Mouse (Mus musculus) testis, adult 2 months (tissue): ENCODE data around the gene B830017H08Rik. TPM values are rescaled to one million over a fixed set of nuclear protein-coding genes. Genes with fewer than 3 reads are reported as not detected.

Experiments
- H3K27ac ChIP-seq: fragments of 200-500 bp; 2 replicates; pipeline ENCODE4 v1.5.1; 2012; ENCODE audit warnings: low read depth, low read length; ENCODE audit not compliant: control insufficient read depth, insufficient read depth
- H3K27me3 ChIP-seq: fragments of 200-500 bp; 2 replicates; pipeline ENCODE4 v1.6.1; 2012; ENCODE audit warnings: mild to moderate bottlenecking, low read length, moderate library complexity; ENCODE audit not compliant: control insufficient read depth, insufficient read depth
- H3K36me3 ChIP-seq: fragments of 200-500 bp; 2 replicates; pipeline ENCODE4 v1.6.1; 2012; ENCODE audit warnings: mild to moderate bottlenecking, low read length; ENCODE audit not compliant: control insufficient read depth, insufficient read depth
- H3K4me1 ChIP-seq: fragments of 200-500 bp; 2 replicates; pipeline ENCODE4 v1.6.1; 2012; ENCODE audit warnings: low read length; ENCODE audit not compliant: control insufficient read depth, insufficient read depth
- H3K4me3 ChIP-seq: fragments of 200-500 bp; 2 replicates; pipeline ENCODE4 v1.5.1; 2012; ENCODE audit warnings: low read depth, mild to moderate bottlenecking, low read length, moderate library complexity, mixed read lengths; ENCODE audit not compliant: control insufficient read depth
- CTCF ChIP-seq: fragments of 200-500 bp; IDR thresholded peaks from 2 replicates; pipeline ENCODE4 v1.5.1; 2012; ENCODE audit warnings: low read depth, mild to moderate bottlenecking, inconsistent platforms, low read length, moderate library complexity; ENCODE audit not compliant: control insufficient read depth, insufficient read depth, insufficient replicate concordance
- POLR2A ChIP-seq: fragments of 200-500 bp; IDR thresholded peaks from 2 replicates; pipeline ENCODE4 v1.6.1; 2012; ENCODE audit warnings: low read depth, mild to moderate bottlenecking, inconsistent platforms, low read length, moderate library complexity; ENCODE audit not compliant: control insufficient read depth
- polyA plus RNA-seq: library from polyadenylated mRNA; depleted of rRNA; stranded (reverse); fragments of >200 nt; gene quantifications from 2 replicates; pipeline ENCODE4 v1.2.3, GENCODE M21; 2012

B830017H08Rik gene
- polyA plus RNA-seq, 1 experiment: 4.5 TPM

- Histone ChIP-seq H3K4me3 (no peak overlapping the region), H3K27me3 (no peaks in the 10 kb centered on the region), H3K4me1 (peaks cover 15% of the 10 kb centered on the region), H3K27ac (no peak overlapping the region), H3K36me3 (no peaks in the 10 kb centered on the region)
- TF ChIP-seq CTCF (no peak), POLR2A (no peak)
Measured at GRCm38 (mm10) chr16:17813173-17813572, 19.7 kb upstream of the B830017H08Rik start.

- Histone ChIP-seq H3K4me1 (peaks cover 13% of the 10 kb centered on the region), H3K36me3 (no peaks in the 10 kb centered on the region), H3K27me3 (no peaks in the 10 kb centered on the region), H3K4me3 (peak overlapping the region; percentile 49), H3K27ac (no peak overlapping the region)
- no peak for TF ChIP-seq POLR2A
- peak; percentile 87 for TF ChIP-seq CTCF
Measured at GRCm38 (mm10) chr16:17815411-17816402, 17.2 kb upstream of the B830017H08Rik start.

GRCm38 (mm10) chr16:17816528-17816927, 16.4 kb upstream of the B830017H08Rik start:
- H3K4me1 ChIP-seq: peaks cover 13% of the 10 kb centered on the region
- no peak overlapping the region for H3K4me3 ChIP-seq
- no peaks in the 10 kb centered on the region for H3K36me3 ChIP-seq
- H3K27me3 ChIP-seq: no peaks in the 10 kb centered on the region
- TF ChIP-seq CTCF (no peak), POLR2A (no peak)
- no peak overlapping the region for H3K27ac ChIP-seq

DNA sequence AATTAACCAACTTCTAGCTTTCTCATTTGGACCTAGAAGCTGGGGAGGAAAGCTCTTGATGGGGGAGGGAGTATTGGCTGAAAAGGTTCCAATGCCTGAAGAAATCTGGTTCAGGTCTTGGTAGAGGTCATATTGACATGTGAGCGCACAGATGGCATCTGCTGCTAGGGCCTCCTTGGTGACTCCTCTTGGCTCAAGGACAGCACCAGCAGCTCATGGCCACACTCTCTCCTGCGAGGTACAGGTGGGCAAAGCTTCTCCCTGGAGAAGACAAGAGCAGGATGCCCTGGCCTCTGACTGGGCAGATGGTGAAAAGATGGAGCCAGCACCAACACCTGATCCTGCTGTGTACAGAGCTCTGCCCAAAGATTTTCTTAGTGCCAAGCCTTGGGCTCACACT, 6.4 kb upstream of the B830017H08Rik start:
- no peaks in the 10 kb centered on the region for H3K27me3 ChIP-seq
- no peaks in the 10 kb centered on the region for H3K36me3 ChIP-seq
- H3K4me3 ChIP-seq: no peak overlapping the region
- H3K4me1 ChIP-seq: no peaks in the 10 kb centered on the region
- TF ChIP-seq POLR2A (no peak), CTCF (no peak)
- H3K27ac ChIP-seq: no peak overlapping the region

- no peaks in the 10 kb centered on the region for H3K36me3 ChIP-seq
- no peak overlapping the region for H3K4me3 ChIP-seq
- H3K27me3 ChIP-seq: no peaks in the 10 kb centered on the region
- peaks cover 8% of the 10 kb centered on the region for H3K4me1 ChIP-seq
- H3K27ac ChIP-seq: no peak overlapping the region
- TF ChIP-seq CTCF: no peak
- no peak for TF ChIP-seq POLR2A
Measured at GRCm38 (mm10) chr16:17828229-17828628, 4.7 kb upstream of the B830017H08Rik start.

DNA sequence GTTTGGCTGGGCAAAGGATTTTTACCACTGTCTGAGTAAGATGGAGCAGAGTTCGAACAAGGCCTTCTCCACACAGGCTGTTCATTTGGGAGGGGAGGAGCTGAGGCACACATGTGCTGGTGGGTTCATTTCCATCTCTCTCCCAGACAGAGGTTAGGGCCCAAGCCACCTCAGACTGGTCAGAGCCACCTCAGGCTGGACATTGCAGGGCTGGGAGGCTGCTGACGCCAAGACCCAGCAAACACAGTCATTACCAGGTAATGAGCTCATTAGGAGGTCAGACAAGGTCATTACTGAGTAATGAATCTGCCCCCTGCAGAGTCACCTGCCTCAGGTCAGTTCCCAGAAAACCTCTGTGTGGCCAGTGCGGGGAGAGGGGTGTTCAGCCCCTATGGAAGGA, 4.1 kb upstream of the B830017H08Rik start:
- Histone ChIP-seq H3K27ac (no peak overlapping the region), H3K4me1 (peaks cover 14% of the 10 kb centered on the region), H3K27me3 (no peaks in the 10 kb centered on the region), H3K36me3 (no peaks in the 10 kb centered on the region), H3K4me3 (no peak overlapping the region)
- TF ChIP-seq CTCF (no peak), POLR2A (no peak)

- H3K36me3 ChIP-seq: no peaks in the 10 kb centered on the region
- TF ChIP-seq CTCF (no peak), POLR2A (no peak)
- no peaks in the 10 kb centered on the region for H3K27me3 ChIP-seq
- no peak overlapping the region for H3K4me3 ChIP-seq
- H3K27ac ChIP-seq: no peak overlapping the region
- H3K4me1 ChIP-seq: peaks cover 23% of the 10 kb centered on the region
Measured at GRCm38 (mm10) chr16:17830385-17831178, 2.3 kb upstream of the B830017H08Rik start.
